Mouse (Mus musculus): ENCODE measurements at regions not wholly inside any gene's neighbourhood (a gene's known extent, or its start where the extent isn't known, plus 50 kb on each side); places are given as distances from the start of the nearest gene placed in this dataset.

GRCm38 (mm10) chr16:19834128-19834527, 74.1 kb downstream of the B3gnt5 start:
- Histone ChIP-seq H3K9me3 (no peaks in the 10 kb centered on the region), H3K4me2 (no peak overlapping the region), H3K4me1 (replicated peaks) (no peaks in the 10 kb centered on the region), H3K27ac (replicated peaks) (no peak overlapping the region), H3K4me3 (no peak overlapping the region), H3K9ac (no peak overlapping the region), H3K27me3 (no peaks in the 10 kb centered on the region), H3K36me3 (no peaks in the 10 kb centered on the region)
- ATAC-seq (ENCODE audit: low read depth) = no peak
- 95% methylated on average over 2 of the region's 2 CpGs for WGBS

GRCm38 (mm10) chr16:19834750-19835149, 74.7 kb downstream of the B3gnt5 start:
- no peaks in the 10 kb centered on the region for H3K36me3 ChIP-seq
- H3K9ac ChIP-seq = no peak overlapping the region
- 83% methylated on average over 2 of the region's 2 CpGs for WGBS
- H3K27me3 ChIP-seq = no peaks in the 10 kb centered on the region
- H3K4me3 ChIP-seq = no peak overlapping the region
- no peaks in the 10 kb centered on the region for H3K4me1 ChIP-seq (replicated peaks)
- H3K27ac ChIP-seq (replicated peaks) = no peak overlapping the region
- H3K9me3 ChIP-seq = no peaks in the 10 kb centered on the region
- ATAC-seq (ENCODE audit: low read depth) = no peak
- H3K4me2 ChIP-seq = no peak overlapping the region

- Histone ChIP-seq H3K9me3 (no peaks in the 10 kb centered on the region), H3K27me3 (no peaks in the 10 kb centered on the region), H3K4me1 (replicated peaks) (no peaks in the 10 kb centered on the region), H3K4me3 (no peak overlapping the region), H3K4me2 (no peak overlapping the region), H3K9ac (no peak overlapping the region), H3K36me3 (no peaks in the 10 kb centered on the region), H3K27ac (replicated peaks) (no peak overlapping the region)
- WGBS = 62% methylated on average over 1 of the region's 1 CpGs
- no peak for ATAC-seq (ENCODE audit: low read depth)
Observed at GRCm38 (mm10) chr16:19839831-19840230, 79.8 kb downstream of the B3gnt5 start.

- Histone ChIP-seq H3K4me1 (replicated peaks) (no peaks in the 10 kb centered on the region), H3K4me3 (no peak overlapping the region), H3K27me3 (no peaks in the 10 kb centered on the region), H3K36me3 (no peaks in the 10 kb centered on the region), H3K9me3 (no peaks in the 10 kb centered on the region), H3K4me2 (no peak overlapping the region), H3K9ac (no peak overlapping the region), H3K27ac (replicated peaks) (no peak overlapping the region)
- ATAC-seq (ENCODE audit: low read depth) = no peak
- WGBS = 41% methylated on average over 3 of the region's 3 CpGs
Observed at GRCm38 (mm10) chr16:19842346-19843025, 82.5 kb downstream of the B3gnt5 start.

GRCm38 (mm10) chr16:19843738-19844137, 83.7 kb downstream of the B3gnt5 start:
- no peaks in the 10 kb centered on the region for H3K4me1 ChIP-seq (replicated peaks)
- H3K9ac ChIP-seq = no peak overlapping the region
- no peak for ATAC-seq (ENCODE audit: low read depth)
- no peaks in the 10 kb centered on the region for H3K9me3 ChIP-seq
- H3K27me3 ChIP-seq = no peaks in the 10 kb centered on the region
- H3K27ac ChIP-seq (replicated peaks) = no peak overlapping the region
- H3K36me3 ChIP-seq = no peaks in the 10 kb centered on the region
- no peak overlapping the region for H3K4me2 ChIP-seq
- no peak overlapping the region for H3K4me3 ChIP-seq

- no peaks in the 10 kb centered on the region for H3K4me1 ChIP-seq (replicated peaks)
- no peak overlapping the region for H3K27ac ChIP-seq (replicated peaks)
- H3K36me3 ChIP-seq = no peaks in the 10 kb centered on the region
- H3K27me3 ChIP-seq = no peaks in the 10 kb centered on the region
- H3K4me3 ChIP-seq = no peak overlapping the region
- no peak overlapping the region for H3K9ac ChIP-seq
- 40% methylated on average over 1 of the region's 1 CpGs for WGBS
- ATAC-seq (ENCODE audit: low read depth) = no peak
- H3K9me3 ChIP-seq = no peaks in the 10 kb centered on the region; the same call in 1 of the 2 replicates
- H3K4me2 ChIP-seq = no peak overlapping the region
Observed at GRCm38 (mm10) chr16:19848395-19848794, 88.4 kb downstream of the B3gnt5 start.

GRCm38 (mm10) chr16:19865306-19865705, 105.3 kb downstream of the B3gnt5 start:
- Histone ChIP-seq H3K27me3 (no peaks in the 10 kb centered on the region), H3K27ac (replicated peaks) (no peak overlapping the region), H3K9me3 (no peaks in the 10 kb centered on the region), H3K9ac (no peak overlapping the region), H3K4me1 (replicated peaks) (no peaks in the 10 kb centered on the region), H3K36me3 (no peaks in the 10 kb centered on the region), H3K4me3 (no peak overlapping the region), H3K4me2 (no peak overlapping the region)
- ATAC-seq (ENCODE audit: low read depth) = no peak
- 85% methylated on average over 5 of the region's 5 CpGs for WGBS

- no peaks in the 10 kb centered on the region for H3K4me1 ChIP-seq (replicated peaks)
- H3K27ac ChIP-seq (replicated peaks) = no peak overlapping the region
- no peak overlapping the region for H3K9ac ChIP-seq
- no peak for ATAC-seq (ENCODE audit: low read depth)
- no peak overlapping the region for H3K4me3 ChIP-seq
- no peak overlapping the region for H3K4me2 ChIP-seq
- no peaks in the 10 kb centered on the region for H3K27me3 ChIP-seq
- H3K36me3 ChIP-seq = no peaks in the 10 kb centered on the region
- H3K9me3 ChIP-seq = no peaks in the 10 kb centered on the region
Observed at GRCm38 (mm10) chr16:19865931-19866330, 105.9 kb downstream of the B3gnt5 start.

GRCm38 (mm10) chr16:19869425-19869824, 109.4 kb downstream of the B3gnt5 start:
- Histone ChIP-seq H3K27ac (replicated peaks) (no peak overlapping the region), H3K4me1 (replicated peaks) (no peaks in the 10 kb centered on the region), H3K36me3 (no peaks in the 10 kb centered on the region), H3K9ac (no peak overlapping the region), H3K4me2 (no peak overlapping the region), H3K4me3 (no peak overlapping the region), H3K27me3 (no peaks in the 10 kb centered on the region), H3K9me3 (no peaks in the 10 kb centered on the region)
- ATAC-seq (ENCODE audit: low read depth) = no peak

GRCm38 (mm10) chr16:19876861-19877554, 105.8 kb downstream of the Klhl6 start:
- Histone ChIP-seq H3K9me3 (no peaks in the 10 kb centered on the region), H3K4me1 (replicated peaks) (no peaks in the 10 kb centered on the region), H3K9ac (no peak overlapping the region), H3K4me3 (no peak overlapping the region), H3K27me3 (no peaks in the 10 kb centered on the region), H3K36me3 (no peaks in the 10 kb centered on the region), H3K27ac (replicated peaks) (no peak overlapping the region), H3K4me2 (no peak overlapping the region)
- 72% methylated on average over 10 of the region's 10 CpGs for WGBS
- no peak for ATAC-seq (ENCODE audit: low read depth)

GRCm38 (mm10) chr16:19882961-19883360, 99.9 kb downstream of the Klhl6 start:
- Histone ChIP-seq H3K9ac (no peak overlapping the region), H3K4me2 (no peak overlapping the region), H3K27ac (replicated peaks) (no peak overlapping the region), H3K36me3 (no peaks in the 10 kb centered on the region), H3K4me3 (no peak overlapping the region), H3K27me3 (no peaks in the 10 kb centered on the region), H3K4me1 (replicated peaks) (no peaks in the 10 kb centered on the region), H3K9me3 (no peaks in the 10 kb centered on the region)
- whole genome bisulfite sequencing = 89% methylated on average over 3 of the region's 3 CpGs
- ATAC-seq (ENCODE audit: low read depth) = no peak

GRCm38 (mm10) chr16:19883776-19884513, 98.9 kb downstream of the Klhl6 start:
- no peaks in the 10 kb centered on the region for H3K36me3 ChIP-seq
- no peaks in the 10 kb centered on the region for H3K27me3 ChIP-seq
- no peak overlapping the region for H3K9ac ChIP-seq
- H3K9me3 ChIP-seq = no peaks in the 10 kb centered on the region
- WGBS = 62% methylated on average over 9 of the region's 9 CpGs
- peak; percentile 65; the same call in 1 of the 2 replicates for ATAC-seq (ENCODE audit: low read depth)
- H3K4me1 ChIP-seq (replicated peaks) = no peaks in the 10 kb centered on the region
- 0 out of 2 replicates have a peak overlapping the region, but pooled peaks have one; percentile 28 for H3K27ac ChIP-seq (replicated peaks)
- H3K4me3 ChIP-seq = no peak overlapping the region
- H3K4me2 ChIP-seq = no peak overlapping the region
